Mouse (Mus musculus) urinary bladder, adult 18-20 months (tissue): Measurements from ENCODE around the gene Myo15b.

Experiments used
- DNase-seq, 2 experiments: peaks; one replicate each; pipeline ENCODE4 v3.0.0; 2022; ENCODE audit warnings: low spot score in 2 of 2, mixed read lengths in 2 of 2

The Myo15b gene

GRCm38 (mm10) chr11:115858354-115858753, at the start of gene Myo15b:
Gene Myo15b, plus strand, starts transcription at chr11:115858406.
- no peak for DNase-seq

GRCm38 (mm10) chr11:115808696-115809310, 49.4 kb upstream of the Myo15b start:
- no peak for DNase-seq

- no peak for DNase-seq
Measured at GRCm38 (mm10) chr11:115809311-115809781, 48.9 kb upstream of the Myo15b start.

GRCm38 (mm10) chr11:115810377-115810776, 47.8 kb upstream of the Myo15b start:
- DNase-seq, result peak in 1 of 2 experiments; percentile 49

- DNase-seq, result no peak
Measured at GRCm38 (mm10) chr11:115811381-115812093, 46.7 kb upstream of the Myo15b start.

GRCm38 (mm10) chr11:115812095-115812494, 46.1 kb upstream of the Myo15b start:
- no peak for DNase-seq

- DNase-seq, result no peak
Measured at GRCm38 (mm10) chr11:115812533-115813420, 45.4 kb upstream of the Myo15b start.

GRCm38 (mm10) chr11:115813507-115814296, 44.5 kb upstream of the Myo15b start, which contains the start of gene Caskin2:
Gene Caskin2, minus strand, starts transcription at chr11:115813639.
- DNase-seq, result peak; percentile 91 to 94

- DNase-seq, result peak; percentile 80 to 87
Measured at GRCm38 (mm10) chr11:115814605-115815450, 43.4 kb upstream of the Myo15b start, which contains the start of gene Tsen54. Gene Tsen54, plus strand, starts transcription at chr11:115814724.

- DNase-seq, result no peak
Measured at GRCm38 (mm10) chr11:115817331-115817730, 40.9 kb upstream of the Myo15b start.

- no peak for DNase-seq
Measured at GRCm38 (mm10) chr11:115819915-115820623, 38.1 kb upstream of the Myo15b start.

- no peak for DNase-seq
Measured at GRCm38 (mm10) chr11:115821001-115821400, 37.2 kb upstream of the Myo15b start.

- peak; percentile 82 to 86 for DNase-seq
Measured at GRCm38 (mm10) chr11:115823774-115824740, 34.1 kb upstream of the Myo15b start, which contains the start of gene Llgl2. Gene Llgl2, plus strand, starts transcription at chr11:115824049.

- DNase-seq, result no peak
Measured at GRCm38 (mm10) chr11:115824813-115825212, 33.4 kb upstream of the Myo15b start.

GRCm38 (mm10) chr11:115826487-115826886, 31.7 kb upstream of the Myo15b start:
- no peak for DNase-seq

- no peak for DNase-seq
Measured at GRCm38 (mm10) chr11:115827624-115828023, 30.6 kb upstream of the Myo15b start.

- no peak for DNase-seq
Measured at GRCm38 (mm10) chr11:115829036-115829435, 29.2 kb upstream of the Myo15b start.
